Mouse (Mus musculus) hindlimb bud, embryonic 11.5 days (tissue): ENCODE data around the gene Nsf.
"Not testable (repeated sequence)": the region's sequence is repeated elsewhere in the genome, so short reads cannot be mapped to it uniquely, and the experiment has no call there.

Experiments used
- DNase-seq: peaks from one replicate; pipeline ENCODE4 v3.0.0-alpha.2; 2012; ENCODE audit warnings: low read depth, low spot score; ENCODE audit errors: extremely low spot score

Nsf gene

DNA sequence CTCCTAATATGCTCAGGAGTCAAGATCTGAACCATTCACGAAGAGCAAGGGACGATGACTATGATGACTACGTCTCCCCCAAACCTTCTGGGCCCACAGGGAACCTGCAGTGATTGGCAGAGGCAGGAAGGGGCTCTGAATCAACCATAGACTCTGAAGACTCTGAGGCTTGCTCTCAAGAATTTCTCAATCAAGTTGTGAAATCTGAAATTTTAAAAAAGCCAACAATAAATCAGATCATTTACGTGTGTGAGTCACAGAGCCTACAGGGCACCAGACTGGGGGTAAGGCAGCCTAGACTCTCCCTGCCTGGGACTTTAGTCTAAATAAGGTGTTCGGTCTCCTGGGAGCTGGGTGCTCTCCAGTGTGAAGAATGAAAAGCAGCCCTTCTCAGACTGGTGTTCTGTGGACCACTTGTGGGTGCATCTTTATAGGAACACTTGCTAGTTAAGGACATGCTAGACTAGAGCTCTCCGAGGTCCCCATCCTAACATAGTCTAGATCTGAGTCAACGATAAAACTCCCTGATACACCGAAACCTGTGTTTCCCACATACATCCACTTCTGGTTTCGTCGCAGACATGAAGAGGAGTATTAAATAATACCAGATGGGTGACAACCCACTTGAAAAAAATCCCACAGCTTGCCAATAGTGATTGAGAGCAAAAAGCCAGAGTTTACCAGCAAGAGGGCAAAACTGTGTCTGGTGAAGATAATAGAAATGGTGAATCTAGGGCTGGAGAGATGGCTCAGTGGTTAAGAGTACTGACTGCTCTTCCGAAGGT is 56.7 kb downstream of the Nsf start:
- DNase-seq = no peak

DNA sequence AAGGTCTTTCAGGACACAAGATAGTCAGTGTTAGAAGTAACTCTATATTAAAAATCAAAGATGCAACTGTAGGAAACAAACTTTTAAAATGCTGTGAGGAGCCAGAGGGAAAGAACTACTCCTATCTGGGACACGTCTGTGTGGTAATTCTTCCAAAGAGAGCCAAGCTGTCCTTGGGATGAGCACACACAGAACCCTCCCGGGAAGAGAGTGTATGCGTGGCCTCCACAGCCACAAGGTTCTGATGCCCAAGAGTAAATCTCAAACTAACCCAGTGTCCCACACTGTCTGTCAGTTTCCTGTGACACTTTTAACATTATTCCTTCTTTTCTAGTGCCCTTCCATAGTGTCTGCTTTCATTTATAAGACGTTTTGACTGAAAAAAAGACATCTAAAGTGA is 57.8 kb downstream of the Nsf start:
- DNase-seq = no peak

DNA sequence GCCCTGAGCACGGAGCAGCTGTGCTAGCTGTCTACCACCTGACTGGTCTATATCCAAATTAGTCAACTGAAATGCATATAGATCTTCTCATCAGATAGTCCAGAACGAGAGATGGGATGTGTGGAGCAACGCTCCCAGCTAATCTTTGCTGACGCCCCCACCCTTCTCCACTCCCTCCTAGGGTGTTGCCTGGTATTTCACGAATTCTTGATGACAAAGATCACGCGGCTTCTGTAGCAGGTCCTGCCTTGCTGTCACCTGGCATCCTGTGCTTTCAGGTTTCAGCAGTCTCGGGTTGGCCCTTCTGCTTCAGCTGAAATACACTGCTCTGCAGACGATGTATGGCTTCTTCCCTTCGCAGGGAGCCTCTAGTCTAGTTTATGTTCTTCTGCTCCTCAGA is 61.0 kb downstream of the Nsf start:
- no peak for DNase-seq

DNA sequence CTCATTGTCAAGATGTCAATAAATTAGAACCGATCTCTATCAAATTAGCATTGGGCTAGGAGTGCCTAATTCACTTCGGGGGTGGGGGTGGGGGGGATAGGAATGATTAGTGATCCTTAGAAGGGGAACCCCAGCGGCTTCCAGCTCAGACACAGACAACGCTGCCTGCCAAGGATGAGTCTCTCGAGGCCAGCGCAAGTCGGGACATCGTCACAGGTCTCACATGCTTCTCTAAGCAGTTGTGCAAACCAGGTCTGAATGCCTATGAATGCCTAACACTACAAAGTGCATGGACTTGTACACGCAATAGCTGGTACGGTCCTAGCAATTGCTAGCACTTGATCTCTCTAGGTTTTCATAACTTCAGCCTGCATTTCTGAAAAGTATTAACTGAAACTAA is 62.1 kb downstream of the Nsf start:
- no peak for DNase-seq

DNA sequence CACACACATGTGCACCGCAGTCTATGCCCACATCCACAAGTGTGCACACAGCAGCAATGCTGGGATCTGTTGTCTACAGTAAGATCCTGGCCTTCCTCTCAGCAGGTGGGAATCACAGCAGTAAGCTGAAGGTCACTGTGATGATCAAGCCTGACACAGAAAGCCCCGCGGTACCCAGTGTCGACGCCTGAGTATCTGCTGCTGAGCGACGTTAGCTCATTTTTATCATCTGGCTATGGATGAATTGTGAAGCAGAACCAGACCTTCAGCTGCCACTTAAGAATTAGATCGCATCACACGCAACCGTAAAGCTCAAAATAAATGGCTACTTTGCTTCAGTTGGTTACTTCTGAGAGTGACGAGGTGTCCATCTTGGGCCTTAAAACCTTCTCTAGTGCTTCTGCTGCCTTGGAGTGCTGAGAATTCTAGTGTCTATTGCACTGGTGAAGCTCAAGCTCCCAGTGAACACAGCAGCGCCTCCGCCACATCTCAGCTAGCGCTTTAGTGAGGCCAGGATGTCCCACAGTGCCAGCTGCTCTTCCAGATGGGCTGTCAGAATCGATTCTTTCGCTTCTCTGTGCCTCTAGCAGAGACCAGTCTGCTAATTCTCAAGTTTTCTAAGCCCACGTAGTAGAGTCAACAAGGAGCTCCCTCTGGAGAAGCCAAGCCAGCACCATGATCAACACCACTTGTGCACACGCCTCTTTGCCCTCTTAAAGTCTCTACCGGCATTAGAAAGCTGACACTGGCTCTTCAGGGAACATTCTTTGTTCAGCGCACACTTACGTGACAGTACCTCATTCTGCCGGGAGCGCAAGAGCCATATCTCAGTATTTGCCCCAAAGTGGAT is 63.3 kb downstream of the Nsf start:
- no peak for DNase-seq

DNA sequence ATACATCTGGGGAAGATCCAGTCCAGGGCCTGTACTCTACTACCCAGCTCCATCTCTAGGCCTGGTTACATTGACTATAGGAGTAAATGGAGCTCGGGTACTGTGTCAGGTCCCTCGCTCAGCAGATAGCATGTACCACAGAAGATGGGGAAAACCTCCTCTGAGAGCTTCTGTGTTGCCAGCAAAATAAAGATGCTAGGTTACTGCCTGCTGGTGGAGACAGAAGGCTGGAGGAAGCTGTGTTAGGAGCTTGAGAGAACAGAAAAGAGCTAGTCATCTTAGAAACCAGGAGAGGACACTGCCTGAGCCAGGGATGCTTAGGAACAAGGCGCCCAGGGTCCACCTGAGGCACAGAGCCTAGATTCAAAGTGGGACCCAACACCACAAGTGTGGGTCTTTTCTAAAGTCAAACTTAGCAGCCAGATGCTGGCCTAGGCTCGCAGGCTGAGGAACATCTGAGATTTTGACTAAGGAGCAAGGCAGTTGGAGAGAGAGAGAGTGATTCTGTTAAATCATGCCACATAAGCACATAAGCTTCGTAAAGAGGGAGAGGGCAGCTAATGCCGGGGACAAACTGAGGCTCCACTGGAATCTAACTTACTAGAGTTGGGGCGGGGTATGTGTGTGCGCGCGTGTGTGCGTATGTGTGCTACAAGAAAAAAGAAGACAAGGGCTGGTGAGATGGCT is 66.0 kb downstream of the Nsf start:
- DNase-seq = no peak

DNA sequence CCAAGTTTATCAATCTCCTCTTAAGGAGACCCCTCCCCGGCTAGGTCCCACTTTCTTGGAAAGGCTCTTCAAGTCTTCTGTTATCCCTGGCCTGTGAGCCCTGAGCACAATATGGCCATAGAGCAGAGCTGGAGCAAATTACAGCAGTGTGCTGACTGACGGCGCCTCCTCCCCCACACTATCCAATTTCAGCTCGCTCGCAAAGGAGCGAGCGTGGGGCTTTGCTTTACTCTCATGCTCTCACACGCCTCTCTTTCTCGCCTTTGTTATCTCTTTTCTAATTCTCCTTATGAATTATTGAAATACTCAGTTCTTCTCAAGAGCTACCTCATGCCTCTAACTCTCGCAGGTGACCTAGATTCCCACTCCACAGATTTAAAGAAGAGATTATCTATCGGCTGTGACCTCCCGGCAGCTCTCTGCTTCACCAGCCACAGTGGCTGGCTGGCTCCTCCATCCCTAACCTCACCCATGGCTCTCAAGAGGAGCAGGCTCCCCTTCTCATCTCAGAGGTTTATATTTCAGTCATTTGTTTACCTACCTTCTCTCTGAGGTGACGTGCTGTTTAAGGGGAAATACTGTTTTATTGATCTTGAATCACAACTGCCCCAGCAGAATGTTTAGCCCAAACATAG is 69.0 kb downstream of the Nsf start:
- DNase-seq = peak; percentile 31

DNA sequence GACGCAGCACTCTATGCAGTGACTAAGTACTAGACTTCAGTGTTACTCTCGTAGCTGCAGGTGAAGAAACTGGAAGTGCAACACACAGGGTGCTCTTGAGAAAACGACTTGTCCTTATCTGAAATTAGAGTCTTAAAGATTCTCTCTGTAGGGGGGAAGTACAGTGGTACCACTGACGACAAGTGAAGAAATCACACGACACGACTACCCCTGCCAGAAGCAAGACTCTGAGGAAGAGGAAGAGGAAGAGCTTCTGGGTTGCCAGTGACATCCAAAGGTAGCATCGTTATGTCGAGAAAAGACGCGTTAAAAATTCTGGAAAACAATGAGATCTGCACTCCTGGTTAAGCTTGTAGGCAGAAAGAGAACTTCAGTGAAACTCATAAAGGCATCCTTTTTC is 70.1 kb downstream of the Nsf start:
- no peak for DNase-seq

DNA sequence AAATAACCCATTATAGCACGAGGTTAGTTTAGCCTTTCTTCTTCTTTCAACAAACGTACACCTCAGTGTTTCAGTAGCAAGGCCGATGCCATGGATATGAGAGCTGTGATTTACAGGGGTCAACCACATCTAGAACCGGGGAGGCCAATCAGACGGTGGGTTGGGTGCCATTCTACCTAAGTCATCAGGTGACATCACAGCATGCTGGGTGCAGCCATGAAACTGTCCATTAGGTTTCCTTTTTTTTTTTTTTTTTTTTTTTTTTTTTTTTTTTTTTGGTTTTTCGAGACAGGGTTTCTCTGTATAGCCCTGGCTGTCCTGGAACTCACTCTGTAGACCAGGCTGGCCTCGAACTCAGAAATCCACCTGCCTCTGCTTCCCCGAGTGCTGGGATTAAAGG is 74.4 kb downstream of the Nsf start:
- not testable (repeated sequence) for DNase-seq

DNA sequence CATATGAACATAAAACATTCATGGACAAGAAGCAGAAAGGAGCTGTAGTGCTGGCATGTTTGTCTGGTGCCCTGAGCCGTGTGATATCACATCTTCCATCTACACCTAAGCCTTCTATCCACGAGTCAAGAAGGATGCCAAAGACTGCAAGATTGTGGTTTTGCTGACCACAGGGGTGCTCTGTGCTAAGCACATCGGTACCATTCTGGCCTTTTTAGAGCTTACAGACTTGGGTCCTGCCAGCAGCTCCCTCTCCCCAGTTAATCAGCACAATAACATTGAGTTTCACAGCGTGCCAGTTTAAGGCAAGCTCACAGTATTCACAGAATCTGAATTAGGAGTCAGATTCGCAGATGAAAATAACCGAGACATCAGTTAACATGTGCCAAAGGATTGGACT is 75.4 kb downstream of the Nsf start:
- no peak for DNase-seq

DNA sequence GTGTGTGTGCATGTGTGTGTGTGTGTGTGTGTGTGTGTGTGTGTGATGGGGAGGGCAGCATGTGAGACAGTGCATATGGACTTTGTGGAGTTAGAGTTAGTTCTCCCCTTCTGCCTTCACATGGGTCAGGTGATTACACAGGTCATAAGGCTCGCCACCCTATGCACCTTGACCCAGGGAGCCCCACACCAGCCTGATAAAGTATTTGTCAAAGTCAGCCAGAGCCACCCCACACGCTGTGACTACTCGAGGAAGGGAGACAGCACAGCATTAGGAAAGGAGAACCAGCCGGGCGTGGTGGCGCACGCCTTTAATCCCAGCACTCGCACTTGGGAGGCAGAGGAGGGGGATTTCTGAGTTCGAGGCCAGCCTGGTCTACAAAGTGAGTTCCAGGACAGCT is 83.5 kb downstream of the Nsf start:
- no peak for DNase-seq

DNA sequence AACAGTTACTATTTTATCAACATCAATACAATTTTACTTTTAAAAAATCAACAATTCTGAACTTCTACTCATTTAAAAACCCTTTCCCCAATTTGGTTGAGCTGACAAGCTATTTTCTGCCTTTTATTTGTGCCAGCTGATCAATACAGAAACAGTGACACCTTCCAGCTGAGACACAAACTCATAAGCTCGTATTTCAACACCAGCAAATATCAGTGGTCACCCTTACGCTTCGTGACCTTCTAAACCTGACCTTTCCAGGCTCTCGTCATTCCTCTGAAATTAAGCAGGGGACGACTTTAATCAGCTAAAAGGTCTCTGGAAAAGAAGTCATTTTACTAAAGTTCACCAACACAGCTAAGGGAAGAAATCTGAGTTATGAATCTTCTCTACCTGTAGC is 86.2 kb downstream of the Nsf start:
- no peak for DNase-seq

DNA sequence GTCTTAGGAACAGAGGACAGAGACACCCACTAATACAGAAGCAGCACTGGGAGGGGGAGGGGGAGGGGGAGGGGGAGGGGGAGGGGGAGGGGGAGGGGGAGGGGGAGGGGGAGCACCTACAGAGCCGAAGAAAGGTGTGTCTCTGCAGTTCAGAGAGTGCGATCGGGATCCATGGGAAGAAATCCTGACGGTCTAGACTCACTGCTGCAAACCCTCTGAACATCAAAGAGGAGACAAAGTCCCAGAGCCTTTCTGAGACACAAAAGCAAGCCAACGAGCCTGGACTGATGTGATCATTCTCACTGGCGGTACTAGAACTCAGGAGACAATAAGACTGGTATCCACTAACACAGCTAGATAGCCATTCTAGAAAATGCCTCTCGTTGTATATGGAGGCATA is 88.5 kb downstream of the Nsf start:
- DNase-seq = no peak

DNA sequence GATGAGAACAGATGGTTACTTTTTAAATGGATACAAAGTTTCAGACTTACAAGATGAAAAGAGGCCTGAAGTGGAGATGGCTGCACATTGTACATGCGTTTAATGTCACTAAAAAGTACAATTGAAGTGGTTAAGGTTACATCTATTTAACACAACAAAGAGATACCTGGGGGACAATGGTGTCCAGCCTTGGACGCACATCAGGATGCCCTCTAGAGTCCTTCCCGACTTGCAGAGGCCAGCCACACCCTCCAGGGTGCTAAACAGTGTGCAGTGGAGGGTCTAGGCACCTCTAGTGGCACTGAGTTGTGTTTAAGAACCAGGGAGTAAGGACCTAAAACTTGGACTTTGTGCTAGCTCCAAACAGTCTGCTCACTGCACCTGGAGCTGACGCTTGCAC is 89.4 kb downstream of the Nsf start:
- DNase-seq = no peak

DNA sequence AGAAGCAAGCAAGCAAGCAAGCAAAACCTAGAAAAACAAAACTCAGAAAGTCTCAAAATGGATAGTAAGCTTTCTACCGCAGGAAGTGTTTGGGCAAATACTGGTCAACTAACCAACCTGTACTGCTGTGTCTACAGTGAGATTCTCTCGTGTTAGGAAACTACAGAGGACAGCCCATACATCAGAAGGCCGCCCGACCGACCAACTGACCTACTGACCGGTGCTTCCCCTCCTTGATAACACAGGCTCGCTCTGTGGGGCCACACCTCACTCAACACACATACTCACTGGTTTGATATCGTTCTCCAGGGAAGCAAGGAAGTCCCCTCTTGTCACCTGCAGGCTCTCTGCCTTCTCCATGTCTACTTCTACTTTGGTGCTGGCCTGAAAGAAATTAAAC is 90.9 kb downstream of the Nsf start:
- DNase-seq = no peak

DNA sequence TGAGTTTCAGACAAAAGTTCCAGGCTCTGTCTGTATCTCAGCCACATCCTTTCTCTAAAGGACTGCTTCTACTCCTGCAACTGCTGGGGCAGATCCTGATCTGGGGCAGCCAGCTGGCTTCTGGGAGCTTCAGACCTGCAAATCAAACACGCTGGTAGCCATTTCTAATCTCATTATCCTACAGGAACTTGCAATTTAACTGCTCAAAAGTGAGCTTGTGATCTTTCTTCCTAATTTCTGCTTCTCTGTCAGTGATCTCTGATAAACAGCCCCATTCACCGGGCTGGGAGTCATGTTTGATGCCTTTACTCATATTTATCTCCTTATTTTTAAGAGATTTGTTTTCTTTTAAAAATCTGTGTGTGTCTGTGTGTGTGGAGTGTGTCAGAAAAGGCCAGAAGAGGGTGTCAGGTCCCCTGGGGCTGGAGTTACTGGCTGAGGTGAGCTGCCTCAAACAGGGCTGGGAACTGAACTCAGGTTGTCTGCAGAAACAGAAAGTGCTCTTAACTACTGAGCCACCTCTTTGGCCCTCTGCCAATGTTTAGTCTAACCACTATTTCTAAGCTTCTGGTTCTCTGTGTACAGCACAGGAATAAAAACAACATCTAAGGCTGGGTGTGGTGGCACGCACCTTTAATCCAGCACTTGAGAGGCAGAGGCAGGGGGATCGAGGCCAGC is 93.8 kb downstream of the Nsf start:
- DNase-seq = no peak

DNA sequence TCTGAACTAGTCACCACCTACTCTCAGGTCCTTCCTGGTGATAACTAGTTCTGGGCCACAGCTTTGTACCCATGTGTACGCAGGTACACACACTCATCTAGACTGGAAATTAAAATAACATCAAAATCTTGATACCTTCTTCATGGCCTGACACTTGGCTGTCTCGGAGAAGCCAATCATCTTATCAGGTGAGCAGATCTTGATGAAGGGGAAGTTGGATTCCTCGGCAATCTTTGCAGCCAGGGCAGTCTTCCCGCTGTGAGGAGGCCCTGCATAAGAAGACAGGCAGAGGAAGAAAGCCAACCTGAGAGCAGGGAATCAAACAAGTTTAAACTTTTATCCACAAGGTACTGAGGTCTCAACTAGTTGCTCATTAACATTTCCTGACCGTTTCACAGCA is 95.1 kb downstream of the Nsf start:
- DNase-seq = no peak

DNA sequence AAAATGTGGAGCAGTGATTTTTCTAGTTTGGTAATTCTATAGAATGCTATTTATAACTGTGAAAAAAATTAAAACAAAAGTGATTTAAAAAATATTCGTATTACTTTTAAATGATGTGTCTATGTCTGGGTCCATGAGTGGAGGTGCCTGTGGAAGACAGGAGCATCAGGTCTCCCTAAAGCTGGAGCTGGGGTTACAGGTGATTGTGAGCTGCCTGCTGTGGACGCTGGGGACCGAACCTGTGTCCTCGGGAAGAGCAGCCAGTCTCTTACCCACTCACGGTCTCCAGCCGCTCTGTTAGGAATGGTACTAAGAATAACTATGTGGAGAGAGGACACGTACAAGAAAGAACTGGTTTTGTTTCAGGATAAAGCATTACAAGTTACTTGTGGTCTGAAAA is 97.2 kb downstream of the Nsf start:
- DNase-seq = no peak

DNA sequence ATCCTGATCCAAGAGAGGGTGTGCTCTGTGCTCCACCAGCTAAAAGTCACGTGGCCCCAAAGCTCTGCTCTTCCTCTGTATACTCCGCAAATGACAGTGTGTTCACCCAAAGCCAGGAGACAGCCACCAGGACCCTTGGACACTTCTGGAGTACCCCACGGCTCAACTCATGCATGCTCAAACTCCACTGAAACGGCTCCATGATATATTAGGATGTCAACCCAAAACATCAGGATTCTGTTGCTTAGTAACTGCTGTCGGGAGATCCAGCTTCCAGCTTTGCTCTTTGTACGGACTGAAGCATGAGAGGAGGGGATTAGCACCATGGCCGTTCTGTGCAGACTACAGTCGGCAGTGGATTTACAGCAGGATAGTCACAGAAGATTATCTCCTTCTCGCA is 99.6 kb downstream of the Nsf start:
- DNase-seq = no peak

DNA sequence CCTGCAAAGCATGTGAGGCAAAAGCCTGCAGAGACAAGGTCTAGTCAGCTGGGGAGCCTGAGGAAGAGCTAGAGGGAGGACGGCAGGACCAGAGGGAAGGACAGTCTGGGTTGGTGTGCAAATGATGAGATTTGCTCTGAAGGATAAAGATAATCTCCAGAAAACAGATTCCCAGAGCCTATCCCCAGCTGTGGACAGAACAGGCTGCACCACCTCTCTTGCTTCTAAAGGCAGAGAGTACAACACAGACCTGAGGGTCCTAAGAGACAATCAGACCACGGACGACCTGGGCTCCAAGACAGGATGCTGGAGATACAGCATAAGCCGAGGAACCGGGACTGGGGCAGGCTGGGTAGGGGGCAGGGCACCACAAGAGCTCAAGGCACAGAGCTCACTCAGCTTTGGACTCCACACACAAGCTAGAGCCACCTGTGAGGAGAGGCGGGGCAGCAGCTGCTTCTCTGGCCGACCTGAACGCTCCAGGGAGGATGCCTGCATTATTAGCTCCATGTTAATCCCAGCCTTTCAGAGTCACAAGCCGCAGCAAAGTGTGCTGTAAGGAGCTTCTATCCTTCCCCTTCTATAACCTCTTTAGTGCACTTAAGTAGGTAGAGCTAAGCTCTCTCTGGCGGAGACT is 100.5 kb downstream of the Nsf start:
- no peak for DNase-seq
